19 mouse cellular contexts compared by ENCODE assay signal in the genomic region with DNA sequence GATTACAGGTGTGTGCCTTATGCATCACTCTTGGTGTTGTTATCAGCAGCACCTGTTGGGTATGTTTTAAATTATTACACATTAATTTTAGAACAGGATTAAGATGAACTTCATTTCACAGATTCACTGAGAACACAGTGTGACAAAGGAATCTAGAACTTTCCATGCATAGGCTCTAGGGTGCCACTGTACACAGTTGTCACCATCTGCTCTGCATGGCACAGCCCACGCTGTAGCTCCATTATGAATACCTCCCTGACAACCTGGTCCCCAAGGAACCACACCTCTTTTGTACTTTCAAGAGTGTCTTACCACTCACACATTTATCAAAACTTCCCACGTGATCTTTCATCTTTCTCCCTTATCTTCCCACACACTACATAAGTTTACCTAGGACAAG.
"Had no signal": no experiment of that assay in that cellular context is flagged by ENCODE, and none has a peak within 500 bp of the region (broad histone marks: within the 10 kb centered on the region; RNA-seq: fewer than 3 reads in every experiment).

No protein-coding gene starts in this region.

- H3K27ac ChIP-seq: kidney, postnatal 0 days; limb, embryonic 12.5 days; limb, embryonic 15.5 days; liver, embryonic 14.5 days; macrophage; midbrain, embryonic 12.5 days; midbrain, embryonic 15.5 days; neural tube, embryonic 12.5 days; neural tube, embryonic 15.5 days had no signal

- DNase-seq: kidney, adult 2 months; kidney, postnatal 25 days; left cerebral cortex, postnatal 4 days; liver, postnatal 0 days; lung, embryonic 14.5 days; retina, postnatal 1 day; thymus, adult 2 months; thymus, postnatal 25 days had no signal

- ATAC-seq: intestine, postnatal 0 days; liver, postnatal 0 days; lung, postnatal 0 days; midbrain, embryonic 15.5 days had no signal

- H3K4me3 ChIP-seq: limb, embryonic 12.5 days; limb, embryonic 15.5 days; midbrain, embryonic 12.5 days; midbrain, embryonic 15.5 days; neural tube, embryonic 12.5 days; neural tube, embryonic 15.5 days had no signal
